Mouse (Mus musculus) lung, adult 2 months (tissue): ENCODE results near the gene Mto1. TPM values are rescaled to one million over a fixed set of nuclear protein-coding genes. Genes with fewer than 3 reads are reported as not detected.
"Not testable (repeated sequence)": the region's sequence is repeated elsewhere in the genome, so short reads cannot be mapped to it uniquely, and the experiment has no call there.

ENCODE experiments used
- DNase-seq: peaks from one replicate; pipeline ENCODE4 v3.0.0; 2022
- H3K4me1 ChIP-seq: fragments of 200-500 bp; 2 replicates; pipeline ENCODE4 v1.6.1; 2011; ENCODE audit warnings: low read length; ENCODE audit not compliant: control insufficient read depth, insufficient read depth
- H3K4me3 ChIP-seq: fragments of 200-500 bp; replicated peaks from 2 replicates; pipeline ENCODE3; 2011; ENCODE audit warnings: low read depth, mild to moderate bottlenecking, control low read depth, low read length; ENCODE audit errors: extremely low read depth
- CTCF ChIP-seq: fragments of 200-500 bp; IDR thresholded peaks from 2 replicates; pipeline ENCODE4 v1.5.1; 2011; ENCODE audit warnings: mild to moderate bottlenecking, low read length, control low read depth; ENCODE audit not compliant: insufficient read depth
- POLR2A ChIP-seq: fragments of 200-500 bp; IDR thresholded peaks from 2 replicates; pipeline ENCODE4 v1.6.1; 2011; ENCODE audit warnings: low read depth, mild to moderate bottlenecking, control low read depth, low read length, borderline replicate concordance; ENCODE audit errors: extremely low read depth
- WGBS: fragments of 180-500 bp; shearing (Covaris S2); methylation state at CpG from one replicate; pipeline ENCODE4 v1.1.7; 2018; 5-methylcytosine and 5-hydroxymethylcytosine counted together
- polyA plus RNA-seq: library from polyadenylated mRNA; depleted of rRNA; stranded (reverse); fragments of >200 nt; gene quantifications from 2 replicates; pipeline ENCODE4 v1.2.3, GENCODE M21; 2012

Mto1 gene
- polyA plus RNA-seq, 1 experiment: 10.3 TPM

DNA sequence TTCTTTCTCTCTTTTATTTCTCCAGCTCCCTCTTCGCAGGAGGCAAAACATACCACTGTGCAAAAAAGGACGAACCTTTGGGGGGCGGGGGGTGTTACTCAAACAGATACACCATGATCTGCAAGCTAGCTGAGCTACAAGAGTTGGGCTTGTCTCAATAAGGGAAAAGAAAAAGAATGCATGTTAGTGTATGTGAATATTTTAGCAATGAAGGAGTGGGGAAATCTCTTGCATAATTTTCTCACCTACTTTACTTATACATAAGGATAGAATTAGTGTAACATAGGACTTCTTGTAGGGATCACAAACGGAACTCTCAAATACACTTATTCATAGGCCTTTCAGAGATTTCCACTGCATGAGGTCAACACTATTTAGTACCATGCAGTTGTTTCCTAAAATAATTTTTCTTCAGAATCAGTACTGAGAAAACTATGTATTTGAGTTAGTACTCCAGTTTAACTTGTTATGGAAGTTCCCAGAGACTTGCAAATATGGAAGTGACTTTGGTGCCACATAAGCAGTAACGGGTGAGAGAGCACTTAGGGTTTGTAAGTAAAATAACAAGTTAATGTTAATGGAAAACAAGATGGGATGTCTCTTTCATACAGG is 26.9 kb downstream of the Mto1 start:
- no peak overlapping the region for H3K4me3 ChIP-seq
- TF ChIP-seq CTCF: no peak
- no peak for TF ChIP-seq POLR2A
- no peak for DNase-seq
- WGBS: 73% methylated on average over 5 of the region's 5 CpGs
- 0 out of 2 replicates have a peak, but pooled peaks cover 3% of the 10 kb centered on the region for H3K4me1 ChIP-seq

DNA sequence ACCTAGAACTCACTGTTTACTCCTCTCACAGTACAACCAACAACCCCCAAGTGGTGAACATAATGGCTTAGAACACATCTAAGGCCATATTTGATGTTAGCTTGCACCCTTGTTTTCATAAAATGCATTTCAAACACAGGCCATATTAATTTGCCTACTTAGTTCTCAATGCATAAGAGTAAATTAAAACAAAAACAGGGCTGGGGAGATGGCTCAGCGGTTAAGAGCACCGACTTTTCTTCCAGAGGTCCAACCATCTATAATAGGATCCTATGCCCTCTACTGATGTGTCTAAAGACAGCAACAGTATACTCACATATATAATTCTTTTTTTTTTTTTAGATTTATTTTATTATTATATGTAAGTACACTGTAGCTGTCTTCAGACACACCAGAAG is 27.4 kb downstream of the Mto1 start:
- no peak for DNase-seq
- WGBS: 83% methylated on average over 2 of the region's 2 CpGs
- TF ChIP-seq POLR2A (no peak), CTCF (no peak)
- Histone ChIP-seq H3K4me1 (0 out of 2 replicates have a peak, but pooled peaks cover 3% of the 10 kb centered on the region), H3K4me3 (no peak overlapping the region)

DNA sequence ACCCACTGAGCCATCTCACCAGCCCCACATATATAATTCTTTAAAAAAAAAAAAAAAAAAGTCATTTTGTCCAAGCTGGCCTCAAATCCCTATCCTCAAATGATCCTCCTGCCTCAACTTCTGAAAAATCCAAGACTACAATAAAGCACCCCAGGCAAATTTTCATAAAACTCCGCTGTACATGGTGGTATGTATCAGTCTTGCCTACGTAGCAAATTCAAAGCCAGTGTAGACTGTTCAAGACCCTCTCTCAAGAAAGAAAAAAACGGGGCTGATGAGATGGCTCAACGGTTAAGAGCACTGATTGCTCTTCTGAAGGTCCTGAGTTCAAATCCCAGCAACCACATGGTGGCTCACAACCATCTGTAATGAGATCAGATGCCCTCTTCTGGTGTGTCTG is 27.9 kb downstream of the Mto1 start:
- Histone ChIP-seq H3K4me3 (no peak overlapping the region), H3K4me1 (0 out of 2 replicates have a peak, but pooled peaks cover 3% of the 10 kb centered on the region)
- 80% methylated on average over 4 of the region's 4 CpGs for WGBS
- DNase-seq: no peak
- TF ChIP-seq CTCF: no peak
- TF ChIP-seq POLR2A: no peak

DNA sequence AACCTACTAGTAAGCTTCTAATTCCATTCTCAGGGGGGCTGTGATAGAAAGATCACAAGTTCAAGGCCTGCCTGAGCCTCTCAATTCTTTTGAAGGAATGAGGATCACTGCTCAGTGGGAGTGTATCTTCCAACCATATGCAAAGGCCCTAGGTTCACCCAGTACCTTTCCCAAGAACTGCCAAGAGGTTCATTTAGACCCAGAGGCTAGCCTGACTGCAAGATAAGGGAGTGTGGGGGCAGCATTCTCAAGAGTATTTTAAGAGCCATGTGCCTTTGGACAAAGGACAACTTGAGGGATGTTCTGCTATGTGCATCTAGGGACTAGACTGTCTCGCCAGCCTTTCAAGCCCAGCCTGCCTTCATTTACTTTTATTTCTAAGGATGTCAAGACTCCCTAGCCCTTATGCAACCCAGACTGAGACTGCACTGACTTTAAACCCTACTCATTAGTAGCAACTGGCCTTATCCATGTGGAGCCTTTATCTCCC is 28.6 kb downstream of the Mto1 start:
- no peak for TF ChIP-seq CTCF
- TF ChIP-seq POLR2A: no peak
- WGBS: 41% methylated on average over 1 of the region's 1 CpGs
- DNase-seq: no peak
- H3K4me1 ChIP-seq: 0 out of 2 replicates have a peak, but pooled peaks cover 3% of the 10 kb centered on the region
- no peak overlapping the region for H3K4me3 ChIP-seq

DNA sequence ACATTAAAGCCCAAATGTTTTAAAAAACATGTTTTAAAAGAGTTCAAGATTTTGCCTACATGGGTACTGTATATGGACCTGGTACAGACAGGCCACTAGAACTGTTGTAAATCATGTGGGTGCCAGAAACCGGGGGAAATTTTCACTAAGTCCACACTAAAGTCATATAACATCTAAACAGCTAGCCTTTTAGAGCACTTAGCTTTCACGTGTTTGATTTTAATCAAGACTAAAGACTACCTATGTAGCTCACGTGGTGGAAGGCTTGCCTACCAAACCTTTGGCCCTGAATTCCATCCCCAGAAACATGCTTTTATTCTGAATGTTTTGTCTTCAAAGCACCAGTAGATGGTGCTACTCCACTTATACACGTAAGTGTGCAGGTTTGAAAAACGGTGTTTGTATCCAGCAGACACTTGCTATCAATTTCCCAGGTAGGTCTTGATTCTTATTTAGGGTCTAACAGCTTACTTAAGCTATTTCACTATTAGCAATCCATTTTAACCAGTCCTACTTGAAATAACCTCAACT is 29.1 kb downstream of the Mto1 start:
- TF ChIP-seq CTCF: no peak
- no peak for TF ChIP-seq POLR2A
- H3K4me1 ChIP-seq: peaks cover 3% of the 10 kb centered on the region; the same call in 1 of the 2 replicates
- H3K4me3 ChIP-seq: no peak overlapping the region
- no peak for DNase-seq
- WGBS: 11% methylated on average over 5 of the region's 5 CpGs

DNA sequence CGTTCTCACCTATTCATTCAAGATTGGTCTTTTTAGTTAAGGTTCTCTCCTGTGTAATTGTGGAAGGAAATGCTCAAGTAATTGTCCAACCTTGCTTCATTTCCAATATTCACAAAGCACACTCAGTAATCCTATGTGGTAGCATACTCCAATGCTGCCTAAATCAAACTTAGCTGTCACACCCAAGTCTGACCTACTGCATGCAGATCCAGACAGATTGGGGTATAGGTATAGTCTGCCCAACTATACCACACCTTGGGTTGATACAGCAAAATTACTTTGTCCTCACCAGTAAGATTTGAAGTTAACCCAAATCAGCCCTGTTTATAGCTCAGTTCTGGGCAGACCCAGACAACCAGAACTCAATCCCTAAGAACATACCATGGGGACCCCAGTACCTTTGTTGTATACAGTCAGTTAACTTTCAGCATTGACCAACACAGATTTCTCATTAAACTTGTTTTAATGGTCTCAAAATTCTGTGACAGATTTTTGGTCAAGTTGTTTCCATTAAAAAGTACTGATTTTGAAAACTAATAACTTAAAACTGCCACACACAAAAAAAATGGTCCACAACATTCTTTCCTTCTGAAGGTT is 30.1 kb downstream of the Mto1 start:
- not testable (repeated sequence) for H3K4me1 ChIP-seq, DNase-seq, H3K4me3 ChIP-seq
- 45% methylated on average over 1 of the region's 1 CpGs for WGBS

DNA sequence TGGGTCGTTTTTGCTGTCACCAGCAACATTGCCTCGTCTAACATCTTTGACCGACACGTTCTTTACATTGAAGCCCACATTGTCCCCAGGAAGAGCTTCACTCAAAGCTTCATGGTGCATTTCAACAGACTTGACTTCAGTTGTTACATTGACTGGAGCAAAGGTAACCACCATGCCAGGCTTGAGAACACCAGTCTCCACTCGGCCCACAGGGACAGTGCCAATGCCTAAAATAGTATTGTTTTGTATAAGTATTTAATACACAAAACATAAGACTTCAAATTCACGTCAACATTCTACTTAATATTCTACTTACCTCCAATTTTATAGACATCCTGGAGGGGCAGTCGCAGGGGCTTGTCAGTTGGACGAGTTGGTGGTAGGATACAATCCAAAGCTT is 31.3 kb downstream of the Mto1 start:
- 18% methylated on average over 8 of the region's 8 CpGs for WGBS
- not testable (repeated sequence) for H3K4me3 ChIP-seq, DNase-seq, H3K4me1 ChIP-seq

DNA sequence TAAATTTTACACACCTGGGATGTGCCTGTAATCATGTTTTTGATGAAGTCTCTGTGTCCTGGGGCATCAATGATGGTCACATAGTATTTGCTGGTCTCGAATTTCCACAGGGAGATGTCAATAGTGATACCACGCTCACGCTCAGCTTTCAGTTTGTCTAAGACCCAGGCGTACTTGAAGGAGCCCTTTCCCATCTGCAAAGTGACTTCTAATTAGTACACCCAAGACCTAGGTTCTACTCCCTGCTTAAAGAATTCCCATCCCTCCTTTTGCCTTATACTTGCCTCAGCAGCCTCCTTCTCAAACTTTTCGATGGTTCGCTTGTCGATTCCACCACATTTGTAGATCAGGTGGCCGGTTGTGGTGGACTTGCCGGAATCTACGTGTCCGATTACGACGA is 32.2 kb downstream of the Mto1 start:
- 4% methylated on average over 13 of the region's 13 CpGs for WGBS
- peak overlapping the region; percentile 89 for H3K4me3 ChIP-seq
- not testable (repeated sequence) for DNase-seq

DNA sequence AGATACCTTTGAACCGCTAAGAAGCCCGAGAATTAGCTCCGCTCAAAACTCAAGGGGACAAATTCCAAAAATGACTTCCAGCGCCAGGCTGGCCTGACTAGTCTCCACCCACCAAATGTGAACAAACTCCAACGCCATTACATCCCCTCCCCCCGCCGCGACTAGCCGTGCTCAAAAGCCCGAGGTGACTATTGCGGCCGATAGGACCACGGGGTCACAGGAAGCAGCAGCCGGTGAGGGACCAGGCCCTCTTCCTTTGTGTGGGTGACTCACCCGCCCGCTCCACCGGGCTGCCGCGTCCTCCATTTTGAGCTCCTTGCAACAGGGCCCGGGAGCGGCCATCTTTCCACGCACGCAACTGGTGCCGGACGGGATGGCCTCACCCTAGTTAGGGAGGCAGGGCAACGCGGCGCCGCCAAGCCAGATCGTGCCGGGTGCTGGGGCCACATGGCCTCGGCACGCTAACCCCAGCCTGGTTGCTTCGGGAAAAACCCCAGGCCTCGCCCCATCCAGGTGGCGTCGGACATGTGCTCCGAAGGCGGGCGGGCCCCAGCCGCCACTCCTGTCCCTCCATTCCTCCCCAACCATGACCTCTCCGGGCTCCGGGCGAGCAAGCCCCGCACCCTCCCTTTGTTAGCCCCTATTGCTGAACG is 32.8 kb downstream of the Mto1 start:
- Histone ChIP-seq H3K4me1 (peaks cover 7% of the 10 kb centered on the region), H3K4me3 (peak overlapping the region; percentile 89)
- TF ChIP-seq POLR2A (0 out of 2 replicates have a peak, but pooled peaks have one; percentile 22), CTCF (no peak)
- under 1% methylated on average over 46 of the region's 46 CpGs for WGBS
- DNase-seq: peak; percentile 75

More for the DNA sequence above, 32.2 kb downstream of the Mto1 start:
- not testable (repeated sequence) for H3K4me1 ChIP-seq
